Mouse (Mus musculus) kidney, embryonic 14.5 days (tissue): ENCODE results near the gene Vezf1. TPM values are rescaled to one million over a fixed set of nuclear protein-coding genes. Genes with fewer than 3 reads are reported as not detected.

Experiments
- ATAC-seq: fragments of 200-750 bp; cut with Nextera tagmentation; 2 replicates; pipeline ENCODE4 v1.8.0; 2017; ENCODE audit warnings: moderate number of reproducible peaks, mild to moderate bottlenecking, moderate TSS enrichment, moderate library complexity; ENCODE audit not compliant: low FRiP score, low TSS enrichment
- H3K27ac ChIP-seq: fragments of 300-500 bp; sonication (generic); 2 replicates; pipeline ENCODE4 v1.5.1; 2014; ENCODE audit warnings: low read depth, mild to moderate bottlenecking, low read length, moderate library complexity, mixed read lengths
- H3K27me3 ChIP-seq: fragments of 300-500 bp; sonication (generic); 2 replicates; pipeline ENCODE4 v1.6.1; 2014; ENCODE audit warnings: mild to moderate bottlenecking, low read length; ENCODE audit not compliant: control insufficient read depth, insufficient read depth
- H3K36me3 ChIP-seq: fragments of 300-500 bp; sonication (generic); 2 replicates; pipeline ENCODE4 v1.6.1; 2014; ENCODE audit warnings: low read length, mixed read lengths; ENCODE audit not compliant: control insufficient read depth, insufficient read depth
- H3K4me1 ChIP-seq: fragments of 300-500 bp; sonication (generic); 2 replicates; pipeline ENCODE4 v1.6.1; 2014; ENCODE audit warnings: low read length, mixed read lengths; ENCODE audit not compliant: control insufficient read depth, insufficient read depth
- H3K4me2 ChIP-seq: fragments of 300-500 bp; sonication (generic); replicated peaks from 2 replicates; pipeline ENCODE4 v1.6.1; 2014; ENCODE audit warnings: low read depth, mild to moderate bottlenecking, low read length
- H3K4me3 ChIP-seq: fragments of 300-500 bp; sonication (generic); 2 replicates; pipeline ENCODE4 v1.5.1; 2014; ENCODE audit warnings: mild to moderate bottlenecking, low read length
- H3K9ac ChIP-seq: fragments of 300-500 bp; sonication (generic); 2 replicates; pipeline ENCODE4 v1.6.1; 2014; ENCODE audit warnings: low read depth, mild to moderate bottlenecking, low read length, moderate library complexity
- H3K9me3 ChIP-seq: fragments of 300-500 bp; sonication (generic); 2 replicates; pipeline ENCODE4 v1.6.1; 2016; ENCODE audit warnings: low read length; ENCODE audit not compliant: control insufficient read depth
- WGBS: fragments of 180-500 bp; shearing (Covaris S2); extraction: QIAGEN DNeasy Blood & Tissue Kit; methylation state at CpG from one replicate; pipeline ENCODE4 v1.1.7; 2014; 5-methylcytosine and 5-hydroxymethylcytosine counted together
- polyA plus RNA-seq: library from polyadenylated mRNA; unstranded; fragments of >200 nt; fragmentation: Nextera tagmentation; extraction: Ambion mirVana; gene quantifications from 2 replicates; pipeline ENCODE4 v1.2.1, GENCODE M21; 2014

The Vezf1 gene
- polyA plus RNA-seq, 1 experiment from 2014 or later: 50.7 TPM

DNA sequence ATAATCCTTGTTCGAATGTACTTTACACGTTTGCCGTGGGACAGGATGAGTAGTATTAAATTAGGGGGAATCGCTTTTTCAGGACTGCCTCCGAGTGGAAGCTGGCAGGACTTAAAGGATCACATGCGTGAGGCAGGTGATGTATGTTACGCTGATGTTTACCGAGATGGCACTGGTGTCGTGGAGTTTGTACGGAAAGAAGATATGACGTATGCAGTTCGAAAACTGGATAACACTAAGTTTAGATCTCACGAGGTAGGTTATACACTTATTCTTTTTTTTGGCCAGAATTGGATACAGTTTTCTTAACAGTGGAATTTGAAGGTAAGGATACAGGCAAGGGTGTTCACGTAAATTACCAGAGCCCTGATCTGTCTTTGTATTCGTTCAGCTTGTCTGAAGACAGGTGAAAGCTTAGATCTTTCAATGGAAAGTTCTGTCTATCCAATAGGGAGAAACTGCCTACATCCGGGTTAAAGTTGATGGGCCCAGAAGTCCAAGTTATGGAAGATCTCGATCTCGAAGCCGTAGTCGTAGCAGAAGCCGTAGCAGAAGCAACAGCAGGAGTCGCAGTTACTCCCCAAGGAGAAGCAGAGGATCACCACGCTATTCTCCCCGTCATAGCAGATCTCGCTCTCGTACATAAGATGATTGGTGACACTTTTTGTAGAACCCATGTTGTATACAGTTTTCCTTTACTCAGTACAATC is 19.0 kb upstream of the Vezf1 start:
- Histone ChIP-seq H3K4me1 (peaks cover 12% of the 10 kb centered on the region), H3K4me2 (peak overlapping the region; percentile 91), H3K9me3 (no peaks in the 10 kb centered on the region), H3K36me3 (peaks cover 41% of the 10 kb centered on the region), H3K9ac (peak overlapping the region; percentile 100), H3K27me3 (no peaks in the 10 kb centered on the region), H3K27ac (peak overlapping the region; percentile 100; the same call in 1 of the 2 replicates), H3K4me3 (peak overlapping the region; percentile 99)
- WGBS: 19% methylated on average over 26 of the region's 26 CpGs
- ATAC-seq: no peak

DNA sequence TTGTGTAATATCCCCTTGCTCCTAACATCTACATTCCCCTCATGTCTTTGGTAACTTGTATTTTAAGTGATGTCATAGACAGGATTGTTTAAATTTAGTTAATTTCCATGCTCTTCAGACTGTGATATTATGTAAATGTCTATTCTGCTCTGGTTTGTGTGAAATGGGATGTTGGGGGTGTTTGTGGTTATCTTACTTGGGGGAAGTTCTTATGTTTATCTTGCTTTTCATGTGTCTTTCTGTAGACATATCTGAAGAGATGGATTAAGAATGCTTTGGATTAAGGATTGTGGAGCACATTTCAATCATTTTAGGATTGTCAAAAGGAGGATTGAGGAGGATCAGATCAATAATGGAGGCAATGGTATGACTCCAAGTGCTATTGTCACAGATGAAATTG is 18.3 kb upstream of the Vezf1 start:
- Histone ChIP-seq H3K27ac (no peak overlapping the region), H3K36me3 (peaks cover 41% of the 10 kb centered on the region), H3K4me2 (peak overlapping the region; percentile 91), H3K4me1 (peaks cover 12% of the 10 kb centered on the region), H3K4me3 (peak overlapping the region; percentile 99), H3K9ac (peak overlapping the region; percentile 100; the same call in 1 of the 2 replicates), H3K9me3 (no peaks in the 10 kb centered on the region), H3K27me3 (no peaks in the 10 kb centered on the region)
- no peak for ATAC-seq

DNA sequence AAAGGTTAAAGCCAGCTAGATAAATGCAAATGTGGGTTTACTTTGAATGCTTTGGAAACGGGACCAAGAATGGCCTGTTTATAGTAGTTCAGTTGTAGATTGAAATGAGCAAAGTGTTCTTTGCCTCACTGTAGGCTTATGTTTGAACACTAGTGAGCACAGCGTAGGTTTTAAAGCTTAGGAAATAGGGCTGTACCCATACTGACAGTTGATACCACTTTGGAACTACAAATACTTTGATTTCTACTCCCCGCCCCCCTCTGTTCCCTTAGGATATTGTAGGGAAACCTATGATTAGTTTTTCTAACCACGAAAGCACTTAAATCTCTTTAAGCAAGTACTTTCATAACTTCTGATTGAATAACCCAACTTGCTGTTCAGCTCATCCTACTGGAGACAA is 15.4 kb upstream of the Vezf1 start:
- no peak for ATAC-seq
- H3K27ac ChIP-seq: no peak overlapping the region
- H3K27me3 ChIP-seq: no peaks in the 10 kb centered on the region
- H3K4me1 ChIP-seq: peaks cover 10% of the 10 kb centered on the region
- H3K9me3 ChIP-seq: no peaks in the 10 kb centered on the region
- peaks cover 44% of the 10 kb centered on the region for H3K36me3 ChIP-seq
- H3K4me2 ChIP-seq: no peak overlapping the region
- no peak overlapping the region for H3K4me3 ChIP-seq
- 90% methylated on average over 4 of the region's 4 CpGs for WGBS
- no peak overlapping the region for H3K9ac ChIP-seq

DNA sequence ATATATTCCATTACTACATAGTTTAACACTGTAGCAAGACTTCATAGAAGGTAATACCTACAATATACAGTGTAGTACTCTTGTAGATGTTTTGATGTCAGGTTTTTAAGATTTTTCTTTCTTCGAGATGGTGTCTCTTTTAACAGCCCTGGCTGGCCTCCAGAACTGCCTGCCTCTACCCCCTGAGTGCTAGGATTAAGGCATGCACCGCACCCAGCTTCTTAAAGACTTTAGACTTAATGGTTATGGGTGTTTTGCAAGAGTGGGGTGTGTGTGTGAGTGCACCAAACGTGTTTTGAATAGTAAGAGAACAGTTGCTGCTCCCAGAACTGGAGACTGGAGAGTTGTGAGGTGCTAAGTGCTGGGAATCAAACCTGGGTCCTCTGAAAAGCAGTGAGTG is 14.3 kb upstream of the Vezf1 start:
- Histone ChIP-seq H3K4me3 (no peak overlapping the region), H3K4me1 (peaks cover 10% of the 10 kb centered on the region), H3K27me3 (no peaks in the 10 kb centered on the region), H3K27ac (no peak overlapping the region), H3K9me3 (no peaks in the 10 kb centered on the region), H3K4me2 (no peak overlapping the region), H3K36me3 (peaks cover 42% of the 10 kb centered on the region), H3K9ac (no peak overlapping the region)
- WGBS: 64% methylated on average over 3 of the region's 3 CpGs
- ATAC-seq: no peak

DNA sequence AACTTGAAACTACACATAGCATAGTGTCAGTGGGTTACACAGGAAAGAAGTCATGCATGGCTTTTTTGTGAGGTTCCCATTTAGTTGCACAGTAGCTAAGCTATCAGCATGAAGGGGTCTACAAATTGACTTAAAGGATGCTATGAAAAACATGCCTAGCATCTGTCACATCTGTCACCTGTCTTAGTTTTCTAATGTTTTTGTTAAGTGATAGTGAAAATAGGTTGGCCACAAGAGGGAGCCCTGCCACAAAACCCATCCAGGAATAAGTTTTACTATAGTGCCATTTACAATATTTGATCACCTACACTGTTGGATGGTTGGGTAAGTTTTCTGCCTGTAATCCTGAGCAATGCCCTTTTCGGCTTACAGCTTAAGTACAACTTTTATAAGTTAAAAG is 13.5 kb upstream of the Vezf1 start:
- Histone ChIP-seq H3K9ac (no peak overlapping the region), H3K36me3 (peaks cover 34% of the 10 kb centered on the region), H3K27me3 (no peaks in the 10 kb centered on the region), H3K4me3 (no peak overlapping the region), H3K9me3 (no peaks in the 10 kb centered on the region), H3K27ac (no peak overlapping the region), H3K4me2 (no peak overlapping the region), H3K4me1 (peaks cover 5% of the 10 kb centered on the region)
- peak; percentile 14; the same call in 1 of the 2 replicates for ATAC-seq
- WGBS: 68% methylated on average over 1 of the region's 1 CpGs

DNA sequence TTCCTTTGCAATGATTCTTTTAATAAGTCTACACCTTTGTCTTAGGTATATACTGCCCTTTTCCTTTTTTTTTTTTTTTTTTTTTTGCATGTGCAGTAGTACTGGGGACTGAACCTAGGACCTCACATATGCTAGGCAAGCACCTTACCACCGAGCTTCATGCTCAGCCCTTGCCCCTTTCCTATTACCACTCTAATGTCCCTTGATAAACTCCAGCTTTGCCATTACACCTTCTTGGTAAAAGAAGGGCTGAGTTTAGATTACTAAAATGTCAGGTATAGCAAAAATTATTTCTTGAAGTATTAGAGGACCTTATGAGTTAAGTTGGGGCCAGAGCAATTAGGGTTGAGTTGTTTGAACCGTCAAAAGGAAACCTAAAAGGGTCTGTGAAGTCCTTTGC is 12.3 kb upstream of the Vezf1 start:
- Histone ChIP-seq H3K9me3 (no peaks in the 10 kb centered on the region), H3K27ac (no peak overlapping the region), H3K4me1 (peaks cover 4% of the 10 kb centered on the region), H3K36me3 (peaks cover 22% of the 10 kb centered on the region), H3K4me2 (no peak overlapping the region), H3K27me3 (no peaks in the 10 kb centered on the region), H3K9ac (no peak overlapping the region), H3K4me3 (no peak overlapping the region)
- ATAC-seq: no peak
- 88% methylated on average over 2 of the region's 2 CpGs for WGBS

DNA sequence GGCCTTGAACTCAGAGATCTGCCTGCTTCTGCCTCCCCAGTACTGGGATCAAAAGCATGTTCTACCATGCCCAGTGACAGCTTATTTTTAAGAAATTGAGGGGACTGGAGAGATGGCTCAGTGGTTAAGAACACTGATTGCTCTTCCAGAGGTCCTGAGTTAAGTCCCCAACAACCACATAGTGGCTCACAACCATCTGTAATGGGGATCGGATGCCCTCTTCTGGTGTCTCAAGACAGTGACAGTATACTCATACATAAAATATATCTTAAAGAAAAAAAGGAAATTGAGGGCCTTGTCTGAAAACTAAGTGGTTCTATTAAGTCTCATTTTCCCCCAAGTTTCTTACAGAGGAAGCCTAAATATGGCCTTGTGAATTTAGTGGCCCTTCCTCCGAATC is 10.3 kb upstream of the Vezf1 start:
- WGBS: 73% methylated on average over 2 of the region's 2 CpGs
- H3K9ac ChIP-seq: no peak overlapping the region

DNA sequence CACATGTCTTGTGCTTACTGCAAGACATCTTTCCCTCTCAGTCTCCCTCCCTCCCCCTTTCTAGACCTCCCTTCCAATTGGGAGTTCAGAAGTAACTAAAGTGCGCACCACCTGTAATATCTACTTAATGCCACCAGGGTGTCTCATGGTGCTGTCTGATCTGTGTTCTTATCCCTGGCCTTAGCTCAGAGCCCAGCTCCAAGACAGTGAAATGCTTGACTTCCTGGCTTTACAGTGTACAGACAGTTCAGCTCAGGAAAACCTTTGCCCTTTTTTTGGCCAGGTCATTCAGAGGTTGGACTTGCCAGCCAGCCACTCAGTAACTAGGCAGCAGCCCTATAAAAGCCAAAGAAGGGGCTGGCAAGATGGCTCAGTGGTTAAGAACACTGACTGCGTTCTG is 8.9 kb upstream of the Vezf1 start:
- 44% methylated on average over 2 of the region's 2 CpGs for WGBS
- Histone ChIP-seq H3K36me3 (0 out of 2 replicates have a peak, but pooled peaks cover 3% of the 10 kb centered on the region), H3K9ac (no peak overlapping the region), H3K27ac (no peak overlapping the region), H3K4me3 (no peak overlapping the region), H3K9me3 (no peaks in the 10 kb centered on the region), H3K27me3 (no peaks in the 10 kb centered on the region), H3K4me2 (no peak overlapping the region), H3K4me1 (no peaks in the 10 kb centered on the region)
- peak; percentile 82 for ATAC-seq

More for the DNA sequence above, 10.3 kb upstream of the Vezf1 start:
- no peak overlapping the region for H3K4me2 ChIP-seq
- H3K27me3 ChIP-seq: no peaks in the 10 kb centered on the region
- no peak overlapping the region for H3K4me3 ChIP-seq
- H3K4me1 ChIP-seq: no peaks in the 10 kb centered on the region
- peaks cover 7% of the 10 kb centered on the region for H3K36me3 ChIP-seq
- H3K27ac ChIP-seq: no peak overlapping the region
- no peak for ATAC-seq
- H3K9me3 ChIP-seq: no peaks in the 10 kb centered on the region

DNA sequence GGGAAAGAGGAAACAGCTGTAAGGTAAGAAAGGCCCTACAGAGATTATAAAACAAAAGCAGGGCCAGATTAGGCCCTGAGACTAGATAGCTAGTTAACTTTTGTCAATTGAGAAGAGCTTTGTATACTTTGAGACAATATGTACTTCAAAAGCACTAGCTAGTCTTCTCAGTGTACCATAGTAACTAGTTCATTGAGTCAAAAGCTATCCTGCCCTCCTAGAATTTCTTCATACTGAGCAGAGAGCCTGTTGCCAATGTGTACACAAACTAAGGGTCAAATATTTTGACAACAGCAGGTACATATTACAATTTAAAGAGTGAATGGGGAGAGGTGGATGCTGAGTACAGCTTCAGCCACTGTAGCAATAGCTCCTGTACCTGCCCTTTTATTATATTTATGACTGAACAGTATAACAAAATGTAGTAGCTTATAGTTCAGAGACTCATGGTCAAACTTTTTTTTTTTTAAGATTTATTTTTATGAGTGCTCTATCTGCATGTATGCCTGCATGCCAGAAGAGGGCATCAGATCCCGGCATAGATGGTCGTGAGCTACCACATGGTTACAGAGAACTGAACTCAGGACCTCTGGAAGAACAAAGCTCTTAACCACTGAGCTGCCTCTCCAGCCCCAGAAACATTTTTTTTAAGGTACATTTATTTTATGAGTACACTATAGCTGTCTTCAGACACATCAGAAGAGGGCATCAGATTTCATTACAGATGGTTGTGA is 6.0 kb upstream of the Vezf1 start:
- no peak overlapping the region for H3K27ac ChIP-seq
- no peaks in the 10 kb centered on the region for H3K4me1 ChIP-seq
- H3K27me3 ChIP-seq: no peaks in the 10 kb centered on the region
- no peaks in the 10 kb centered on the region for H3K36me3 ChIP-seq
- H3K4me2 ChIP-seq: no peak overlapping the region
- H3K4me3 ChIP-seq: no peak overlapping the region
- WGBS: 76% methylated on average over 2 of the region's 2 CpGs
- ATAC-seq: no peak
- no peak overlapping the region for H3K9ac ChIP-seq
- no peaks in the 10 kb centered on the region for H3K9me3 ChIP-seq
